Mouse (Mus musculus) mesoderm, embryonic 11.5 days (tissue): Measurements from ENCODE around the gene Clec2d.
"Not testable (repeated sequence)": the region's sequence is repeated elsewhere in the genome, so short reads cannot be mapped to it uniquely, and the experiment has no call there.

Experiments
- DNase-seq: peaks from one replicate; pipeline ENCODE4 v3.0.0-alpha.2; 2012; ENCODE audit warnings: low read depth, low spot score

Clec2d gene

DNA sequence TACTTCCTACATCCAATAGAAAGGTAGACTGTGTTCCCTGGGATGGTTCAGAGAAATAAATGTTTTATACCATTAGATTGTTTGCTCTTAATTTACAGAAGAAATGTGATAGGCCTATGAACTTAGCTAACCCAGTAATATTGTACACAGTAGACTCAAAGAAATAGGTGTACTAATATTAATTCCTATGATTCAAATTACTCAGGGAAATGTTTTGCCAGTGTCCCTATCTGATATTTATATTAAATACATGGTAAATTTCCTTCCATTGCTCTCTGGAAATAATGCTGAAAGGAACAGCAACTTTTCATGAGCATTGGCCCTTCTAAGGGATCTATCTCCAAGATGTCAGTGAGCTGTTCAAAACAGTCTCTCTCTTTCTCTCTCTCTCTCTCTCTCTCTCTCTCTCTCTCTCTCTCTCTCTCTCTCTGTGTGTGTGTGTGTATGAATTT is 6.8 kb downstream of the Clec2d start:
- DNase-seq: no peak

DNA sequence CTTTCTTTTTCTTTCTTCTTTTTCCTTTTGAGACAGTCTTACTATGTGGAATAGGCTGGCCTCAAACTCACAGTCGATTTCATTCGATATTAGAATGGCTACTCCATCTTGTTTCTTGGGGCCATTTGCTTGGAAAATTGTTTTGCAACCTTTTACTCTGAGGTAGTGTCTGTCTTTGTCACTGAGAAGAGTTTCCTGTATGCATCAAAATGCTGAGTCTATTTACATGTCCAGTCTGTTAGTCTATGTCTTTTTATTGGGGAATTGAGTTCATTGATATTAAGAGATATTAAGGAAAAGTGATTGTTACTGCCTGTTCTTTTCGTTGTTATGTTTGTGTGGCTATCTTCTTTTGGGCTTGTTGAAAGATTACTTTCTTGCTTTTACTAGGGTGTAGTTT is 7.4 kb downstream of the Clec2d start:
- not testable (repeated sequence) for DNase-seq

DNA sequence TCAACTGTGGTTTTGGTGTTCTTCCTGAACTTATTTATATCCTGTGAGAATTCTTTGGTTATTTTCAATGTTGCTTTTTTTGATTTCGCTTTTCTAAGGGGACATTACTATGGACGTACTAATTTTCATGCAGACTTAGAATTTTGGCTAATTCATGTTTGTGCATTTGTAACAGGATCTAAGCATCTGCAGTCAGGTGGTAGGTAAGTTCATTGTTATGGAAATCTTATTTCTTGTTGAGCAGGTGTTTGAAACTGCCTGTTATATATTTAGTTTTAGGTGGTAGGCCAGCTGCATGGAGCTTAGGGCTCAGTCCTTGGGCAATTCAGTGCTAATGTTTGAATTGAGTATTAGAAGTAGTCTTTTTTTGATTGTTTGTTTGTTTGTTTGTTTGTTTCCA is 13.0 kb downstream of the Clec2d start:
- DNase-seq: no peak

DNA sequence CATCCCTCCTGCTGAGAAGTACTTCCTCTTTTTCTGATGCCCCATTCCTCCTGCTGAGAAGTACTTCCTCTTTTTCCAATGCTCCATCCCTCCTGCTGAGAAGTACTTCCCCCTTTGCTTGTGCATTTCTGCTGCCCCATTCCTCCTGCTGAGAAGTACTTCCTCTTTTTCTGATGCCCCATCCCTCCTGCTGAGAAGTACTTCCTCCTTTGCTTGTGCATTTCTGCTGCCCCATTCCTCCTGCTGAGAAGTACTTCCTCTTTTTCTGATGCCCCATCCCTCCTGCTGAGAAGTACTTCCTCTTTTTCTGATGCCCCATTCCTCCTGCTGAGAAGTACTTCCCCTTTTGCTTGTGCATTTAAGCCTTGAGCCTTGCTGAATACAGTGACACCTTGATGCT is 19.7 kb downstream of the Clec2d start:
- not testable (repeated sequence) for DNase-seq

DNA sequence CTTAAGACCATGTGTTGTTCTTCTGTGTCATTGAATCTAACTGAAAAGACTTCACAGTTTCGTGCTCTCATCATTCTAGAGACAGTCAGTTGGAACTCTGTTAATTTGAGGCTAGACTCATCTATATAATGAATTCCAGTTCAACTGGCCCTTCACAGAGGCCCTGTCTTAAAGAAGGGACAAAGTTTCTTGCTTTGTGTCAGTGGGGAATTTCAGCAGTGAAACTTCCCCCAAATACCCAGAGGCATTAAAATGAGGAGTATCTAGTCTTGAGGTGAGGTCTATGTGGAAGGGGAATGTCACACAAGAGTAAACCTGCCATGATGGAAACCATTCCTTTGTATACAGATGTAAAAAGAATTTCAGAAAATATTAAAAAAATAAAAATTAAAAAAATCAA is 21.9 kb downstream of the Clec2d start:
- DNase-seq: no peak

DNA sequence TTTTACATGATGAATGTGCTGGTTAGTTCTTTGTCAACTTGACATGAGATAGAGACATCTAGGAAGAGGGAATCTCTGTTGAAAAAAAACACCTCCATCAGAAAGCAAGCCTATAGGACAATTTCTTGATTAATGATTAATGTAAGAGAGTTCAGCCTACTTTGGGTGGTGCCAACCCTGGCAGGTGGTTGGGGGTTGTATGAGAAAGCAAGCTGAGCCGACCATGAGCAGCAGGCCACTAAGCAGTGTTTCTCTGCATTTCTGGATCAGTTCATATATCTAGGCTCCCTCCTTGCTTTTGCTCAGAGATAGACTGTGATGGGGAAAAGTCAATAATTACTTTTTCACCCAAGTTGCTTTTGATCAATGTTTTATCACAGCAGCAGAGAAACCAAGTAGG is 23.9 kb downstream of the Clec2d start:
- no peak for DNase-seq

DNA sequence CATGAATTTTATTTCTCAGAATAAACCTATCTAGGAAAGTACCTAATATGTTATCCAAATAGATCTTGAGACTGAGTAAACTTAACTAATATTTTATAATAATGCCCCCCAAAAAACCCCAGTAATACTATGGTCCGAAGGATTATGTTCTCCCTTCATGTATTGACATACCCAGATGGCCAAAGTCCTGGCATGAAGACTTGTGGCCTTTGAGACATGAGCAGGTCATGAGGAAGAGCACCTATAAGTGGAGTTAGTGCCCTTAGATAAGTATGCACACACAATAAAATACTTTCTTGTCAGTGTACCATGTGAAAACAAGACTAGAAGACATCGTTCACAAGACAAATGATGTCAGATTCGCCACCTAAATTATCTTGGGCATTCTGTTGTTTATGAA is 24.4 kb downstream of the Clec2d start:
- DNase-seq: no peak

DNA sequence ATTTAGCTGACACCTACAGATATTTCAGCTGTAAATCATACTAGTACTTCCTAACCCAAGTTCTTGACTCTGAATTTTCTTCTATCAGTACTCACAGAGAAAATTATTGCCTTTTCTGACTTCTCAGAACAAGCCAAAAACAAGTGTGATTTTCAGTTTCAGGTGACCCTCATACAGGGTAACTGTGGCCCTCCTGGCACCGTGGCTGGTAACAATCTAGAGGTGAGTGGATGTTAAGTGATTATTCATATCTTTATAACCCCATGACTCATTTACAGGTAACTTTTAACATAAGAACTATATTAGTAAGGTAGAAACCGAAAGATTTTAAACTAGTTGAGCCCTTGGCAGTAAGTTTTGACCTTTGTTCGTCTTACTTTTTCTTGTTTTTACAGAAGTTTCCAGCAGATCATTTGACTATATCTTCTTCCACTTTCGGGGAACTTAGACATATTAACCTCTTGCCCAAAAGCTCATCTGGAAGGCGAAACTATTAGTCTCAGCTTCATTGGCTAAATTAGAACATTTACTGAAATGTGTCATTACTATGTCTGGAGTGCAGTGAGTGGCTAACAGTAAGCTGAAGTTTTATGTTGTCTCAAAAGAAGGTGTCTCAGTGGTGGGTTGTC is 28.6 kb downstream of the Clec2d start:
- no peak for DNase-seq

DNA sequence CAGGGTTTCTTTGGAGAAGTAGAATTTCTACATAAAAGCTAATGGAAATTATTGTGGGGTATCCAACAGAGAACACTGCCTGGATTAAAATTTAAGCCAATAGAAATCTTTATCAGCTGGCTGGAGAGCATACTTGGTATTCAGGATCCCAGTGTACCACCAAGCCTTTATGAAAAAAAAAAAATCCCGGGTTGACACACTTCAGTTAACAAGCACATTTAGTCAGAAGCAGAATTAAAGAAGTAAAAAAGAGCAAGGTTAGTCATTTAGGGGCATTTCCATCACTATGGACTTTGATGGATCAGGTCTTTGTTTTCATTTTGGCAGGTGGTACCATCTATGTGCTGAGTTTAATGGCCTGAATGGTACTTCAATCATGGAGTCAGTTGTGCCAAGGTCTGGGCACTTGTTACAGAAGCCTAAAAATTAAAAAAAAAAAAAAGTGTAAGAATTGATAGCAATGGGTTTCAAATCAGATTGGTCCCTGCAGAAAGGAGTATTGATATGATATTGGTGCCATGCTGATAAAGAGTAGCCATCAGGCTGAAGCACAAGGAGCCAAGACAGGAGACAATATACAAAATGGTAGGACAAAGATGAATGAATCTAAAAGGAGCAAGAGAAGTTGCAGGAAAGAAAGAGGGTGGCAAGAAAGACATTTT is 29.5 kb downstream of the Clec2d start:
- DNase-seq: no peak

DNA sequence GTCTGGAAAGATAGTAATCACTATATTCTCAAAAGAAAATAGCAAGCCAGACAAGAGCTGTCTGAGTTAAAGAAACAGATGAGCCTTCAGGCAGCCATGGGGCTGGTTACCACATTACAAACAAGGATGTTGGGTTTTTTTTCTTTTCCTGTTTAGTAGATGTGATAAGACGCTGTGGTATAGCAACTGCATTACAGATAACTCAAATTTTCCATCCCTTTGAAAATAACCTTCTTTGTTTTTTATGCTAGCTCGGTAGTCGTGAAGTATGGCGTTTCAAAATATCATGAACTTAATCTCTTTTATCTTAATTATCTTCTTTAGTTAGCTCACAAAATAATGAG is 30.0 kb downstream of the Clec2d start:
- no peak for DNase-seq

DNA sequence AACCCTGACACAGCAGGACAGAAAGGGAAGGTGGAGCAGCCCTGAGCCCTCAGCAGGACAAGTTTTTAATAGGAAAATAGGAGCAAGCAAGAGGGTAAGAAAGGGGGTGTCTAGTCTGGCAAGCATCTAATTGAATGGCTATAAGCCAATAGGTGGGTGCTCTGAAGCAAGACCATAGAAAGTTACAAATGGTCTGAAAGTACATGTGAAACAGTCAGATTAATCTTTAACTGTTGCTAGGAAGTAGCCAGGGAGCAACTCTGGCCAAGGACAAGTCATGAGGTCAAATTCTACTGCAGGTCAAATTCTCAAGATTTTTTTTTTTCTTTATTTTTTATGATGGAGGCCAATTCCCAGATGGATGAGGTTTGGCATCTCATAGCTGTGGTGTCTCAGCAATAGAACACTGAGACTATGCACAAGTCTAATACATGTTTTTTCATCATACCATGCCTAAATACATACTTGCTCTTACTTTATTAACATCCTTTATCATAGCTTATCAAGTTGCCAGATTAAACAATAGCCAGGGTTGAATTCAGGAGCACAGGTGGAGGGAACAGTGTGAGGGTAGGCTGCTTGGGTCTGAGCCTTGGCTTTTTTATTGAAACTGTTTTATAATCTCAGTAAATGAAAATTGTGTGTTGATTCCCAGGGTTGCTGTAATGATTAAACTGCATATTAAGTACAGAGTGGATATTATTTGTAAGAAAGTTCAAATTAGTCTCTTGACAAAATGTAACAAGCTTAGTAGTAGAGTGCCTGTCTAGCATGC is 32.2 kb downstream of the Clec2d start:
- no peak for DNase-seq

DNA sequence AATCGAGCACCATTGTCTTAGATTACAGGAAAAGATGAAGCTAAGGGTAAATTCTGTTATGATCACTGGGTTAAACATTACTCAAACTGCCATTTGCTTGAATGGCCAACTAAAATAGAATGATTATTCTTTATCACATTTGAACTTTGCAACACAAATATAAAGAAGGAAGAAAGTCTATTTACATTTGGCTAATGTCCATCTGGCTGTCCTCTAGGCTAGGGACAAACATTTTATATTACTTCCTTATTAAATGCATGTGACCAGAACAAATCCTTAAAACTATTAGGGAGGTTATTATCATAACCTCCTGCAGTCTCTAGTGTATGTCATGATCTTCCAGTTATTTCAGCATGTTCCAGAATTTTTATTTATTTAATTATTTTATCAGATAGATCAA is 33.1 kb downstream of the Clec2d start:
- DNase-seq: no peak

DNA sequence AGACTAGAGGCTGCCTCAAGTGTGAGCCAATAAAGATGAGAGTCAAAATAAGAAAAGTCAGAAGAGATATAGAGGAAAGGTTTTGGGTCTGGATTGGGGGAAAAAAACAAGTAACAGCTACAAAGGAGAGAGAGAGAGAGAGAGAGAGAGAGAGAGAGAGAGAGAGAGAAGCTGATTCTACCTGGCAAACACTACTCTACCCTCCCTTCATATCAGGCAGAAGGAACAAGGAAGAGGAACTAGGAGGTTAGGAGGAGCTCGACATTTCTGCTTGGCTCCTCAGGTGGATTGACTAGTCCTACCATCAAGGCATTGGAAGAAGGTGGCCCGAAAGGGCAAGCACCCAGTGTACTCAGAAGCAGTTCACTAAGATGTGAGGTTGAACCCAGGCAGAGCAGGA is 33.8 kb downstream of the Clec2d start:
- no peak for DNase-seq

DNA sequence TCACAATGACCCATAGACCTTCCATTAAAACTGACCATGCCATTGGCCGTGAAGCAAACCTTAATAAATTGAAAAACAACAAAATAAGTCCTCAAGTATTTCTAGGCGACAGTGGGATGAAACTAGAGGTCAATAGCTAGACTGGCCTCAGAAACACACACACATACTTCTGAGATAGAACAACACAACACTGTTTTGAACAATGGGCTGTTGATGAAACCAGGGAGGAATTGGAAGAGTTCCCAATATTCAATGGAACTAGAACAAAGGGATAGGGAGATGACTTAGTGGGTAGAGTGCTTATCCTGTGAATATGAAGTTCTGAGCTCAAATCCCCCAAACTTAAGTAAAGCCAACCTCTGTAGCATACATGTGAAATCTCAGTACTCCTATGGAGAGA is 34.6 kb downstream of the Clec2d start:
- no peak for DNase-seq

DNA sequence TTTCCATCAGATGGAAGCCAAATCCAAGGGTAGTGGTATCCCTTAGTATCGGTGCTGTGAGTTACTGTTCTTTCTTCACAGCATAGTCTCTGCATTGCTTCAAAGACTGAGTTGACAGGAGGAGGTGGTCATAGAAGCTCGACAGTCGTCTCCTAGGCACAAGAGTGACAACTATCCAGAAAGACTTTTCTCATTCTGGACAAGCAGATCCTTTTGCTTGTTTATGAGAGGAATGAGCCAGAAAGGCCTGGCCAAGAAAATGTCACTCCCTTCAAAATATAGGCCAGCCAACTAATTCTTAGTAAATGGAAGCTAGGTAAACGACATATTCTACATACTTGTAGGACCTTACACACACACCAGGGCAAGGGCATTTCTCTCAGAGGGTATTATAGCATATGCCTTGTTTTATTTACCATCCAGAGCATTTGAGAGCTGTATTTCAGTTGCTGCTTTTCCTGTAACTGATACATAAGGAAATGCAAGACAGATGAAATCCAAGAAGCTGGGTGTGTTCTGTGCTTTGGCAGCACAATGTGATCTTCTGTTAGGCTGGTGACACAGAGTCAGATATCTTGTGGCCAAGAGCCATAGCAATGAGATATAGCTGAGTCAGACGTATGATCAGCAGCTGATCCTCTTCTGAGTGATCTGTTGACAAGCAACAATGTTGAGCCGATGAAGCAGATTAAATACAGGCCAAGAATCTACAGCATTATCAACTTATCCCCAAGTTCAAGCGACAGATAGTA is 35.6 kb downstream of the Clec2d start:
- no peak for DNase-seq

DNA sequence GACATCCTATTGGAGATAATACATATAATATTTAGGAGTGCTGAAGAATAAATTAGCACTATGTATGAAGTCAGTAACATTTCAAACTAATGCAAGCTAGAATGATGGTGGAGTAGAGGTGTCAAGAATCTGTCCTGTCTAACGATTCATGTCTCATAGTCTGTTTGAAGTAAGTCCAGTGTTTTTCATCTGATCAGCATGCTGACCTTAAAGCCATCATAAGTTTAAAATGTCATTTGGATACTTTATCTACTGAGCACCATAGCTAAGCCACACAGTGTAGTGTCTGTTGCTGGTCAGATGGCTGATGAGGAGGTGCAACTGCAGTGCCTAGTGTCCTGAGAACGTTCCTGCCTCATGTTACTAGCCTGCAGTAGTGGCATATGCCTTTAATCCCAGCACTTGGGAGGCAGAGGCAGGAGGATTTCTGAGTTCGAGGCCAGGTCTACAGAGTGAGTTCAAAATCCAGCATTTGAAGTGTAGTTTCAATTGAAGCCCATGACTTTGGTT is 36.4 kb downstream of the Clec2d start:
- no peak for DNase-seq

DNA sequence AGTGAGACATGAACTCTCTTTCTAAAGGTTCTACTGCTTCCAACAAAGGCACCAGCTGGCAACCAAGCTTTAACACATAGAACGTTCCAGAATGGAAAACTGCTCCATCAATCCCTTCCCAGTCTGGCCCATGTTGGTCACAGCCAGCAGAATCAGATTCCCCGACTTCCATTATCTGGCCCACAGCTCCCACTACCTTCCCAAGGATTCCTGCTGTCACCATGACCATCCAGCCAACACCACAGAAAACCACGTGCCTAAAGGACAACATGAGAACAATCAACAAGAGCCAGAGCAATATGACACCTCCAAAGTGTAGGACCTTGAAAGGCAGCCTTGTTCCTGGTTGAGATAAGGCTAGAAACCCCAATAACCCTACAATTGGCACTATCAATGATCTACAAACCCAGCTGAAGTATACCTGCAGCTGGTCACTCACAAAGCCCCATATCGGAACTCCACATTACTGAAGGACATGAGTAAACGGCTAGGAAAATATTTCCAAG is 37.8 kb downstream of the Clec2d start:
- DNase-seq: no peak

DNA sequence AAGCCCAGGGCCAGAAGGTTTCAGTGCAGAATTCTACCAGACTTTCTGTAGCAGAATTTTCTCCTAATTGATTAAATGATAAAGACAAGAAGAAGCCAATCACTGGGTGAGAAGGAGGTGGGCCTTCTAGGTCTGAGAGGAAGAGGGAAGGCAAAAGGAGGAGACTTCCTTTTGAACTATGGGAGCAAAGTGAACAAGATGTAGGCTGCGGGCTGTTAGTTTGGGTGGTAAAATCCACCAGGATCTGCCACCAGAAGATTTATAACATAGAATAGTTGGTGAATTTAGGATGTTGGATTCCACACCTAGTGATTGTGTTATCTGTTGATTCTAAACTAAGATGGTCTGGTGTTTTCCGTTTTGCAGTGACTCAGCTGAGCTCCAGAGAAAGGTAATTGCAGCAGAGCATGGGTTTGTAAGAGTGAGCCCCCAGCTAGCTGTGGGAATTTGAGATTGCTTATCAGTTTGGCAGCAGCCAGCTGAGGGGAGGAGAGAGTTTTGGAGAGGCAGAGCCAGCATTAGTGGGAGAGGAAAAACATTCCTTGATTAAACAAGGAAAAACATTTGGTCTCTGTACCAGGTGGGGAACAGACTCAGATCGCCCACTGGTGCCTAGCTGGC is 39.6 kb downstream of the Clec2d start:
- DNase-seq: no peak

DNA sequence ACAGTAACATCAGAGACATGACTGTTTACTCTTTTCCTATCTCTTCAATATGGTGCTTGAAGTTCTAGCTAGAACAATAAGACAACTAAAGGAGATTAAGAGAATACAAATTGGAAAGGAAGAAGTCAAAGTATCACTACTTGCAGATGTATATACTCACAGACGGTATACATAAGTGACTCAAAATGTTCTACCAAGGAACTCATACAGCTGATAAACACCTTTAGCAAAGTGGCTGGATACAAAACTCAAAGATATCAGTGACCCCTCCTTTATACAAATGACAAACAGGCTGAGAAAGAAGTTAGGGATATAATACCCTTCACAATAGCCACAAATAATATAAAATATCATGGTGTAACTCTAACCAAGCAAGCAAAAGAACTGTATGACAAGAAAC is 40.6 kb downstream of the Clec2d start:
- DNase-seq: no peak

DNA sequence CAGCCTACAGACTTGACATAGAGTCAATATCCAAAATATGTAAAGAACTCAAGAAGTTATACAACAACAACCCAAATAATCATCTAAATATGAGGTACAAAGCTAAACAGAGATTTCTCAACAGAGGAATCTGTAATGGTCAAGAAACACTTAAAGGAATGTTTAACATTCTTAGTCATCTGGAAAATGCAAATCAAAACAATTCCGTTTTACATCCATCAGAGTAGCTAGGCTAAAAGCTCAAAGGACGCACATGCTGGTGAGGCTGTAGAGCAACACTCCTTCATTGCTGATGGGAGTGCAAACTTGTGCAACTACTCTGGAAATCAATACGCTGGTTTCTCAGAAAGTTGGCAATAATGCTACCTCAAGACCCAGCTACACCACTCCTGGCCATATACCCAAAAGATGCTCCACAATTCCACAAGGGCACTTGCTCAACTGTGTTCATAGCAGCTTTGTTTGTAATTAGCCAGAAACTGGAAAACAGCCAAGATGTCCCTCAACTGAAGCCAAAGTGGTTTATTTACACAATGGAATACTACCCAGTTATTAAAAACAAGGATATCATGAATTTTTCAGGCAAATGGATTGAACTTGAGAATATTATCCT is 41.9 kb downstream of the Clec2d start:
- DNase-seq: no peak

DNA sequence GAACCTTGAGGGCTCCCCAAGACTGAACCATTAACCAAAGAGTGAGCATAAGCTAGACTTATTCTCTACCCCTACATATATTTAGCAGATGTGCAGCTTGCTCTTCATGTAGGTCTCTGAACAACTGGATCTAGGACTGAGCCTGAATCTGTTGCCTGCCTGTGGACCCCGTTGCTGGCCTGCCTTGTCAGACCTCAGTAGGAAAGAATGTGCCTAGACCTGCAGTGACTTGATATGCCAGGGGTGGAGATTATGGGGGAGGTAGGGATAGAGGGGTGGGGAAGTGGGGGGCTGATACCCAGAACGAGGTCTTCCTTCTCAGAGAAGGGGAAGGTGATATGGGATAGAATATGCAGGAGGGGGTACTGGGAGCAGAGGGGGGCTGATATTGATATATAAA is 43.2 kb downstream of the Clec2d start:
- no peak for DNase-seq
